Mouse (Mus musculus) left cerebral cortex, adult 2 months (tissue): ENCODE measurements at regions not wholly inside any gene's neighbourhood (a gene's known extent, or its start where the extent isn't known, plus 50 kb on each side); places are given as distances from the start of the nearest gene placed in this dataset.
A peak's percentile ranks its signal among the peaks of the same experiment; 100 is the strongest.
"Not testable (repeated sequence)": the region's sequence is repeated elsewhere in the genome, so short reads cannot be mapped to it uniquely, and the experiment has no call there.

Source experiments
- DNase-seq, 2 experiments: peaks; one replicate each; pipeline ENCODE4 v3.0.0; 2021 to 2022; ENCODE audit warnings: low spot score in 2 of 2, mixed read lengths in 1 of 2; ENCODE audit errors: extremely low spot score in 1 of 2
- H3K27ac ChIP-seq: fragments of 200-600 bp; 2 replicates; pipeline ENCODE4 v1.8.1; 2022
- H3K4me3 ChIP-seq: fragments of 200-600 bp; 2 replicates; pipeline ENCODE4 v1.8.1; 2022
- CTCF ChIP-seq: fragments of 200-600 bp; IDR thresholded peaks from 2 replicates; pipeline ENCODE4 v1.8.1; 2022; ENCODE audit warnings: antibody characterized with exemption, mild to moderate bottlenecking, moderate library complexity
- intact Hi-C: fragments of 180-260 bp; cut with DNase I; formaldehyde crosslinking; loops from one replicate; pipeline ENCODE4 v1.15.1; 2025

GRCm38 (mm10) chr12:20802027-20802426 is 188.2 kb upstream of the Asap2 start:
- H3K27ac ChIP-seq, intact Hi-C loops, H3K4me3 ChIP-seq, DNase-seq: not testable (repeated sequence)

GRCm38 (mm10) chr12:20805466-20805865 is 184.8 kb upstream of the Asap2 start:
- DNase-seq, H3K4me3 ChIP-seq, intact Hi-C loops, H3K27ac ChIP-seq: not testable (repeated sequence)

- intact Hi-C loops, result no loop called here
- Histone ChIP-seq H3K27ac (no peak overlapping the region), H3K4me3 (no peak overlapping the region)
- no peak for DNase-seq
- TF ChIP-seq CTCF, result no peak
These were observed 183.6 kb upstream of the Asap2 start for GRCm38 (mm10) chr12:20806681-20807080.

GRCm38 (mm10) chr12:20813836-20814235 is 176.4 kb upstream of the Asap2 start:
- intact Hi-C loops, DNase-seq, H3K4me3 ChIP-seq, H3K27ac ChIP-seq: not testable (repeated sequence)

GRCm38 (mm10) chr12:20815121-20815520 is 175.1 kb upstream of the Asap2 start:
- not testable (repeated sequence) for H3K27ac ChIP-seq, H3K4me3 ChIP-seq

GRCm38 (mm10) chr12:20815599-20815998 is 174.7 kb upstream of the Asap2 start:
- intact Hi-C loops, result no loop called here
- TF ChIP-seq CTCF, result no peak
- peak in 1 of 2 experiments; percentile 14 for DNase-seq
- Histone ChIP-seq H3K4me3 (no peak overlapping the region), H3K27ac (no peak overlapping the region)

More at GRCm38 (mm10) chr12:20815121-20815520, 175.1 kb upstream of the Asap2 start:
- intact Hi-C loops, DNase-seq: not testable (repeated sequence)

- H3K27ac ChIP-seq, intact Hi-C loops, H3K4me3 ChIP-seq, DNase-seq: not testable (repeated sequence)
These were observed 146.5 kb upstream of the Asap2 start for GRCm38 (mm10) chr12:20843661-20844320.

- H3K4me3 ChIP-seq, intact Hi-C loops, DNase-seq, H3K27ac ChIP-seq: not testable (repeated sequence)
- peak; percentile 15 for TF ChIP-seq CTCF
These were observed 145.4 kb upstream of the Asap2 start for GRCm38 (mm10) chr12:20844873-20845272.

- H3K4me3 ChIP-seq, result no peak overlapping the region
- DNase-seq, result no peak
- intact Hi-C loops, result no loop called here
- TF ChIP-seq CTCF, result no peak
- no peak overlapping the region for H3K27ac ChIP-seq
These were observed 145.0 kb upstream of the Asap2 start for GRCm38 (mm10) chr12:20845297-20845696.

- TF ChIP-seq CTCF, result peak; percentile 32
- intact Hi-C loops, H3K4me3 ChIP-seq, DNase-seq, H3K27ac ChIP-seq: not testable (repeated sequence)
These were observed 106.2 kb upstream of the Asap2 start for GRCm38 (mm10) chr12:20884104-20884503.

- peak; percentile 52 to 66 for DNase-seq
- peak overlapping the region; percentile 79 for H3K27ac ChIP-seq
- intact Hi-C loops, result loop anchor here (10.0 kb wide), 2 partner anchors 364 to 394 kb away; partner anchors contain the start of genes Cpsf3, Iah1 and Itgb1bp1
- H3K4me3 ChIP-seq, result peak overlapping the region; percentile 61
These were observed 69.4 kb upstream of the Asap2 start for GRCm38 (mm10) chr12:20920653-20921397.

- Histone ChIP-seq H3K27ac (peak overlapping the region; percentile 37; the same call in 1 of the 2 replicates), H3K4me3 (peak overlapping the region; percentile 61)
- intact Hi-C loops, result loop anchor here (10.0 kb wide), 2 partner anchors 363 to 393 kb away; partner anchors contain the start of genes Cpsf3, Iah1 and Itgb1bp1
- not testable (repeated sequence) for DNase-seq
These were observed 68.7 kb upstream of the Asap2 start for GRCm38 (mm10) chr12:20921398-20922023.
